Mouse (Mus musculus): ENCODE results near the gene Pilra. TPM values are rescaled to one million over a fixed set of nuclear protein-coding genes. Genes with fewer than 3 reads are reported as not detected.

Pilra gene
- polyA plus RNA-seq, 1 experiment from 2014 or later = 1.3 TPM

DNA sequence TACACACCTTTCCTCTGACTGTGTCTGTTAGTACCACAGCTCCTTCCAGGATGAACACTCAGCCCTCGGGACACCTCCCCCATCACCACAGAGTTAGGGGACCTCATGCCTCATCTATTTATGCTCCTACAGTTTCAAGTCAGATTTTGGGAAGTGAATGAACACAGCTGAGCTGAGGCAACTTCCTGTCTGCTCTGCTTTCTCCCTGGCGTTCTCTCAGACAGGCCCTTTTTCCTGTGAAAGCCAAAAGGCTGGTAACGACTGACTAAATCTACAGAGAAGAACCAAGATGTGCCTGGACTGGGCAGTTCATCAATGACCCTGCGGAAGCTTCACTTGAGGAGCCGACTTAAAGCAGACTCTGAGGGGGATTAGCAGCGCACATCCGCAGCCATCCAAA, 5.8 kb downstream of the Pilra start:
- no peaks in the 10 kb centered on the region for H3K4me1 ChIP-seq (replicated peaks; ENCODE audit: control insufficient read depth, insufficient read depth, low read length)
- H3K9ac ChIP-seq (ENCODE audit: low read depth, low read length) = no peak overlapping the region
- WGBS = 63% methylated on average over 7 of the region's 7 CpGs
- H3K9me3 ChIP-seq (ENCODE audit: control insufficient read depth, low read length) = no peaks in the 10 kb centered on the region
- peak overlapping the region; percentile 8; the same call in 1 of the 2 replicates for H3K27ac ChIP-seq (ENCODE audit: low read depth, low read length)
- DNase-seq (ENCODE audit: low spot score) (no peak), ATAC-seq (replicated peaks; ENCODE audit: low FRiP score) (no peak)
- no peaks in the 10 kb centered on the region for H3K36me3 ChIP-seq (ENCODE audit: control insufficient read depth, insufficient read depth, low read length)
- no peaks in the 10 kb centered on the region for H3K27me3 ChIP-seq (replicated peaks; ENCODE audit: control insufficient read depth, insufficient read depth, low read length)
- H3K4me3 ChIP-seq (ENCODE audit: low read depth, low read length) = no peak overlapping the region
- H3K4me2 ChIP-seq = no peak overlapping the region

- H3K27ac ChIP-seq (ENCODE audit: low read depth, low read length) = no peak overlapping the region
- no peaks in the 10 kb centered on the region for H3K9me3 ChIP-seq (ENCODE audit: control insufficient read depth, low read length)
- no peak overlapping the region for H3K9ac ChIP-seq (ENCODE audit: low read depth, low read length)
- H3K4me3 ChIP-seq (ENCODE audit: low read depth, low read length) = no peak overlapping the region
- H3K4me2 ChIP-seq = no peak overlapping the region
- DNase-seq (ENCODE audit: low spot score) (no peak), ATAC-seq (replicated peaks; ENCODE audit: low FRiP score) (no peak)
- no peaks in the 10 kb centered on the region for H3K36me3 ChIP-seq (ENCODE audit: control insufficient read depth, insufficient read depth, low read length)
- no peaks in the 10 kb centered on the region for H3K27me3 ChIP-seq (replicated peaks; ENCODE audit: control insufficient read depth, insufficient read depth, low read length)
- 74% methylated on average over 6 of the region's 6 CpGs for WGBS
- H3K4me1 ChIP-seq (replicated peaks; ENCODE audit: control insufficient read depth, insufficient read depth, low read length) = no peaks in the 10 kb centered on the region
Measured at GRCm38 (mm10) chr5:137828694-137829093, 7.4 kb downstream of the Pilra start.

DNA sequence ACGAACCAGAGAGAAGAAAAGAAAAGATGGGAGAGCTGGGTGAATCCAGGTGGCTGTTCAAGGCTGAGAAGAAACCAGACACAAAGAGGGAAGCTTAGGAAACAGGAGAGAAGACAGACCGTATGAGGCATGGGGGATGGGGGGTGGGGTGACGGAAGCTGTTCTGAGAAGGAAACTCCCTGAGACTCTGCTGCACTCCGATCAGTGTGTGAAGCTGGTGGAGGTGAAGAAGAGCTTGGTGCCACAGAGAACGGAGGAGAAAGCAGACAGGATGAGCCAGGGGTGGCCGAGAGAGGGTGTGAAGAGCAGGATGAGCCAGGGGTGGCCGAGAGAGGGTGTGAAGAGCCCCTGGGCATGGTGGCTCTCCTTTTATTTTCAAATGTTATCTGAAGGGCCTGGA, 9.7 kb downstream of the Pilra start:
- Histone ChIP-seq H3K27ac (ENCODE audit: low read depth, low read length) (no peak overlapping the region), H3K36me3 (ENCODE audit: control insufficient read depth, insufficient read depth, low read length) (no peaks in the 10 kb centered on the region), H3K27me3 (replicated peaks; ENCODE audit: control insufficient read depth, insufficient read depth, low read length) (no peaks in the 10 kb centered on the region), H3K4me3 (ENCODE audit: low read depth, low read length) (no peak overlapping the region), H3K9me3 (ENCODE audit: control insufficient read depth, low read length) (no peaks in the 10 kb centered on the region), H3K4me1 (replicated peaks; ENCODE audit: control insufficient read depth, insufficient read depth, low read length) (no peaks in the 10 kb centered on the region), H3K9ac (ENCODE audit: low read depth, low read length) (no peak overlapping the region), H3K4me2 (no peak overlapping the region)
- ATAC-seq (replicated peaks; ENCODE audit: low FRiP score) (no peak), DNase-seq (ENCODE audit: low spot score) (no peak)
- WGBS = 24% methylated on average over 7 of the region's 7 CpGs

GRCm38 (mm10) chr5:137825971-137826370, 10.1 kb downstream of the Pilra start:
- H3K4me2 ChIP-seq = no peak overlapping the region
- no peak overlapping the region for H3K4me3 ChIP-seq (ENCODE audit: low read depth, low read length)
- H3K4me1 ChIP-seq (replicated peaks; ENCODE audit: control insufficient read depth, insufficient read depth, low read length) = no peaks in the 10 kb centered on the region
- no peak overlapping the region for H3K9ac ChIP-seq (ENCODE audit: low read depth, low read length)
- H3K36me3 ChIP-seq (ENCODE audit: control insufficient read depth, insufficient read depth, low read length) = no peaks in the 10 kb centered on the region
- H3K27me3 ChIP-seq (replicated peaks; ENCODE audit: control insufficient read depth, insufficient read depth, low read length) = no peaks in the 10 kb centered on the region
- no peaks in the 10 kb centered on the region for H3K9me3 ChIP-seq (ENCODE audit: control insufficient read depth, low read length)
- WGBS = 71% methylated on average over 2 of the region's 2 CpGs
- no peak overlapping the region for H3K27ac ChIP-seq (ENCODE audit: low read depth, low read length)
- ATAC-seq (replicated peaks; ENCODE audit: low FRiP score) = no peak
- DNase-seq (ENCODE audit: low spot score) = no peak

GRCm38 (mm10) chr5:137825030-137825429, 11.1 kb downstream of the Pilra start:
- Histone ChIP-seq H3K36me3 (ENCODE audit: control insufficient read depth, insufficient read depth, low read length) (no peaks in the 10 kb centered on the region), H3K27me3 (replicated peaks; ENCODE audit: control insufficient read depth, insufficient read depth, low read length) (no peaks in the 10 kb centered on the region), H3K9ac (ENCODE audit: low read depth, low read length) (no peak overlapping the region), H3K4me2 (no peak overlapping the region), H3K4me3 (ENCODE audit: low read depth, low read length) (no peak overlapping the region), H3K9me3 (ENCODE audit: control insufficient read depth, low read length) (no peaks in the 10 kb centered on the region), H3K4me1 (replicated peaks; ENCODE audit: control insufficient read depth, insufficient read depth, low read length) (no peaks in the 10 kb centered on the region), H3K27ac (ENCODE audit: low read depth, low read length) (no peak overlapping the region)
- ATAC-seq (replicated peaks; ENCODE audit: low FRiP score) (no peak), DNase-seq (ENCODE audit: low spot score) (no peak)
- 73% methylated on average over 3 of the region's 3 CpGs for WGBS

DNA sequence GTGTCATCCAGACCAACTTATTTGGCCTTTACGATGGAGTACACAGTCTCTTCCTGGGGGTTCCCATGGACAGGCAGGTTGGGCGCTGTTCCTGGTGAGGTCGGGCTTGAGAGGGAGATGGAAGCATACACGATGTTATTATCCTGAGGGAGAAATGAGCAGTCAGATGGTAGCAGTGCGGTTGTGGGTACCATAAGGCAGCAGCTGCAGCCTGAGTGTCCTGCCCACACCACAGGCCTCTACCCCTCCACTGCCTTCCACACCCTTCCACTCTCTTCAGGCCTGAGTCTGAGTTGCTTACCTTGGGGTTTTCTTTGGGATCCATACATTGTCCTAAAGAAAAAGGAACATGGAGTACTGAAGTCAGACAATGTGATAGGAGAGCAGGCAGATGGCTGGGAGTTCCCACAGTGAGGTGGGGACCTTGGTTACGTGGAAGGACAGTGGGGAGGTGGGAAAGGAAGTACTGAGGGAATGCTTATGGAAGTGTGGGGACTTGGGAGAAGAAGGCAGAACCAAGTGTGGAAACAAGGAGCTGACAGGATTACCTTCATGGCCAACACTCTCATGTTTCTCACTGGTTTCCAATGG, 12.5 kb downstream of the Pilra start:
- Histone ChIP-seq H3K4me2 (no peak overlapping the region), H3K27ac (ENCODE audit: low read depth, low read length) (no peak overlapping the region), H3K4me3 (ENCODE audit: low read depth, low read length) (no peak overlapping the region), H3K9me3 (ENCODE audit: control insufficient read depth, low read length) (no peaks in the 10 kb centered on the region), H3K27me3 (replicated peaks; ENCODE audit: control insufficient read depth, insufficient read depth, low read length) (no peaks in the 10 kb centered on the region), H3K36me3 (ENCODE audit: control insufficient read depth, insufficient read depth, low read length) (no peaks in the 10 kb centered on the region), H3K9ac (ENCODE audit: low read depth, low read length) (no peak overlapping the region), H3K4me1 (replicated peaks; ENCODE audit: control insufficient read depth, insufficient read depth, low read length) (no peaks in the 10 kb centered on the region)
- DNase-seq (ENCODE audit: low spot score) (no peak), ATAC-seq (replicated peaks; ENCODE audit: low FRiP score) (no peak)
- 75% methylated on average over 6 of the region's 6 CpGs for WGBS

DNA sequence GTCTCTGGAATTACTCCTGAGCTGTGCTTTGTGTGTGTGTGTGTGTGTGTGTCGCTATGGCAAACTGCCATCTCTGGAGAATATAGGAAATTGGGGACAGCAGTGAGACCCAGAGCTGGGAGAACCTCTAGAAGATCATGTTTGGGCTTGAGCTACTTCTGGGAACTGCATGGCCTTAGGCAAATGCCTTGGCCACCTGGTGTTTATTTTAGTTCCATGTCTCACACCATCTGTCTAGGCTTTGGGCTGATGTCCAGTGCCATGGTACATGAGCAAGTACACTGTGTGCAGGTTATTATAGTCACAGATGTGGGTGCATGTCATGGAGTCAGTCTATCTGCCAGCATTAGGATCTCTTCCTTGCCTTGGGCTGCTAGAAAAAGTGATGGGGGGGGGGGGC, 13.5 kb downstream of the Pilra start:
- H3K9ac ChIP-seq (ENCODE audit: low read depth, low read length) = no peak overlapping the region
- H3K36me3 ChIP-seq (ENCODE audit: control insufficient read depth, insufficient read depth, low read length) = no peaks in the 10 kb centered on the region
- WGBS = 72% methylated on average over 1 of the region's 1 CpGs
- no peak overlapping the region for H3K27ac ChIP-seq (ENCODE audit: low read depth, low read length)
- H3K9me3 ChIP-seq (ENCODE audit: control insufficient read depth, low read length) = no peaks in the 10 kb centered on the region
- H3K4me1 ChIP-seq (replicated peaks; ENCODE audit: control insufficient read depth, insufficient read depth, low read length) = no peaks in the 10 kb centered on the region
- H3K4me2 ChIP-seq = no peak overlapping the region
- ATAC-seq (replicated peaks; ENCODE audit: low FRiP score) (no peak), DNase-seq (ENCODE audit: low spot score) (no peak)
- H3K4me3 ChIP-seq (ENCODE audit: low read depth, low read length) = no peak overlapping the region
- H3K27me3 ChIP-seq (replicated peaks; ENCODE audit: control insufficient read depth, insufficient read depth, low read length) = no peaks in the 10 kb centered on the region

DNA sequence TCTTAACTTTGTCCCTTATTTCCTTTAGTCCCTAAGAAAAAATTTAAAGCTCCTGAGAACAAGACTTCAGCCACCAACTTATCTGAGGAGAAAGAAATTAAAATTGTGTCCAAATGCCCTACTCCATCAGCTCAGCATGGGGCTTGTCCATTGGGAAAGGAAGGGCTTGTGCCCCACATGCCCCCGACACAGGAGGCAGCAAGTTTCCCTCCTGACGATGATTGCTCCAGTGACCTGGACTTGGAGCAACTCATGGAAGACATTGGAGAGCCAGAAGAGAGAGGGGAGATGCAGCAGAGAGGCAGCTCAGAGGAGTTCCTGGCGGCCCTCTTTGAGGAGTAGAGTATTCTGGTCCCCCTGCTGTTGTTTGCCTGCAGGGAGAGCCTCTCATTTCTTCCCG, 14.0 kb downstream of the Pilra start:
- Histone ChIP-seq H3K27me3 (replicated peaks; ENCODE audit: control insufficient read depth, insufficient read depth, low read length) (no peaks in the 10 kb centered on the region), H3K27ac (ENCODE audit: low read depth, low read length) (no peak overlapping the region), H3K9ac (ENCODE audit: low read depth, low read length) (no peak overlapping the region), H3K4me3 (ENCODE audit: low read depth, low read length) (no peak overlapping the region), H3K4me1 (replicated peaks; ENCODE audit: control insufficient read depth, insufficient read depth, low read length) (no peaks in the 10 kb centered on the region), H3K36me3 (ENCODE audit: control insufficient read depth, insufficient read depth, low read length) (no peaks in the 10 kb centered on the region), H3K4me2 (no peak overlapping the region), H3K9me3 (ENCODE audit: control insufficient read depth, low read length) (no peaks in the 10 kb centered on the region)
- ATAC-seq (replicated peaks; ENCODE audit: low FRiP score) (no peak), DNase-seq (ENCODE audit: low spot score) (no peak)
- WGBS = 68% methylated on average over 4 of the region's 4 CpGs

DNA sequence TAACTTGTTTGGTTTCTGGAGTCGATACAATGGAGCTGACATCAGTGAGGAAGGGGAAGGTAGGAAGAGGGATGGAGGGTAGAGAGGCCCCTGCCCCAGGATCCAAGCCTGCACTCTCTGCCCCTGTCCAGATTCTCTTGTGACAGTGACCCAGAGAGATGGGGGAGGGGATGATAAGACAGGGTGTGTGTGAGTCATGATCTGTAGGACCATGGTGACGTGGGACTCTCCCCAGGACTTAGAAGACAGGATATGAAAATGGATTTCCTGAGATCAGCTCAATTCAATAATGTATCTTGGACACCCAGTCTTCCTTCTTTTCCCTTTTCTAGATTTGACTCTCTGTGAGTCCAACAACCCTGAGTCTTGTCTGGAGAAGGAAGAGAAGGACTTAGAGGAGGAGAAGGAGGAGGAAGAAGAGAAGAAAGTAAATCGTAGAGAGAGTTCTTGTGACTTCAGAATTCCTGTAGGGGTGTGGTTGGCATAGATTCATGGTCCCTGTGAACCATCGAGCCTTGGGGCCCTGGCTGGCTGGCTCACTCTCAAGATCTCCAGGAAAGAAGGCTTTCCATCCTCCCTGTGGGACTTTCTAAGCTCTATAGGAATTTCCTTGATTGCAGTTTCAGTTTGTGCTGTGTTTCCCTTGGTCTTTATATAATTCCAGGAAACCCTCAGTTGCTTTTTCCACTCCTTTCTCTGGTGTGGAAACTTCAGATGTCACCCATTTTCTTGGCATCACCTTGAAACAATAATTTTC, 18.4 kb downstream of the Pilra start:
- Histone ChIP-seq H3K27ac (ENCODE audit: low read depth, low read length) (no peak overlapping the region), H3K27me3 (replicated peaks; ENCODE audit: control insufficient read depth, insufficient read depth, low read length) (no peaks in the 10 kb centered on the region), H3K4me2 (no peak overlapping the region), H3K9ac (ENCODE audit: low read depth, low read length) (no peak overlapping the region), H3K36me3 (ENCODE audit: control insufficient read depth, insufficient read depth, low read length) (no peaks in the 10 kb centered on the region), H3K9me3 (ENCODE audit: control insufficient read depth, low read length) (no peaks in the 10 kb centered on the region), H3K4me1 (replicated peaks; ENCODE audit: control insufficient read depth, insufficient read depth, low read length) (no peaks in the 10 kb centered on the region), H3K4me3 (ENCODE audit: low read depth, low read length) (no peak overlapping the region)
- DNase-seq (ENCODE audit: low spot score) (no peak), ATAC-seq (replicated peaks; ENCODE audit: low FRiP score) (no peak)
- 62% methylated on average over 4 of the region's 4 CpGs for WGBS

Measured in liver, embryonic 11.5 days (tissue).